Mouse (Mus musculus): ENCODE measurements at regions not wholly inside any gene's neighbourhood (a gene's known extent, or its start where the extent isn't known, plus 50 kb on each side); places are given as distances from the start of the nearest gene placed in this dataset.

DNA sequence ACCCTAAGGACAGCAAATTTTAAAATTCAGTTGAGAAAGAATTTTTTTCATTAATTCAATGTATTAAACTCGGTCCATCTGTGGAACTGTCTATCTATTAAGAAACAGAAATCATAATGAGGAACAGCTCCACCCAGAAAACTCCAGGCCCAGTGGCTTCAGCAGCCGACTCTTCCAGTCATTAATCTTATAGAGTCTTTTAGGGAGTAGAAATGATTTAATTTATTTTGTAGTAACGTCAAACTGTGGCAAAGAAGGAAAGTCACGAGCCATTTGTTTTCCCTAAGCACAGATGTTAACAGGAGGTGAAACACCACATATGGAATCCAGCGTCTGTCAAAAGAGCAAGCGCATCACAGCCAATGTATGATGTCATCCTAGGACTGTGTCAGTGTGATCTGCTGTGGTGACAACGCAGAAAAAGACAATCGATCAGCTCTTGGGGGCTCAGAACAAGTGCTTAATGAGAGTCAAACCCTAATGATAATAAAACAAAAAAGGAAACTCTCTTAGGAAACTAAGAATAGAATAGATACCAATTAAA, 119.9 kb upstream of the Irf2bp2 start:
- TF ChIP-seq GATA1 (IDR thresholded peaks at IDR 0.05; ENCODE audit: low read length): no peak

DNA sequence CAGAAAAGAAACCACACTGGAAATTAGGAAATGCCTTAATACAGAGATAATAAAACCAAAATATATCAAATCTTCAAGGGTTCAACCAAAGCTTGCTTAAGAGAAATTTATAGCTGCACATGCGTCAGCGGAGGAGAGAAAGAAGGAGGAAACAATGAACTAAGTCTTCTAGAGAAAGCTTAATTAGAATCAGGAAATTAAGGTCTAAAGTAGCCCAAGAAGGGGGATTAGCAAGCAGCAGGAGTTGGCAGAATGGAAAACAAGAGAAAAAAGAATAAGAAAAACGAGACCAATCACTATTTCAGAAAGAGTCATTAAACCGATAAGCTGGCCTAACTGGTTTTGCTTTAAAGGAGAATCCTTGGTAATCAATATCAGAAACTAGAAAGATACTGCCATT, 119.4 kb upstream of the Irf2bp2 start:
- TF ChIP-seq GATA1 (IDR thresholded peaks at IDR 0.05; ENCODE audit: low read length): no peak

DNA sequence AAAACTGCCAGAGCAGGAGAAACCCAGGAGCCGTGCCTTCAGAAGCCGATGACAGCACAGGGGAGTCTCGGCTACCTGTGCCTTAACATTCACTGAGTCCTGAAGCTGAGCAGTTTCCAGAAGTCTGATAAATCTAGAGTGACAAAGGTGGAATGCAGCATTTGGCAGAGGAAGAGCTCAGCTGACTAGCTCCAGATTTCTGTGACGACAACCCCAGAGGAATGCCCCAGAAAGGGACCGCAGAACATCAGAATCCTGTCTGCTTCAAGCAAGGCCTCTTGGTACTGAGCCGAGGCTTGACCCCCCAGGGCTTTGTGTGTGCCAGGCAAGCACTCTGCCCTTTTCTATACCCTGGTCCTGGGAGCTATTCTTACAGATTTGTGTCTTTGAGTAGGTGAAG, 119.0 kb upstream of the Irf2bp2 start:
- no peak for TF ChIP-seq GATA1 (IDR thresholded peaks at IDR 0.05; ENCODE audit: low read length)

DNA sequence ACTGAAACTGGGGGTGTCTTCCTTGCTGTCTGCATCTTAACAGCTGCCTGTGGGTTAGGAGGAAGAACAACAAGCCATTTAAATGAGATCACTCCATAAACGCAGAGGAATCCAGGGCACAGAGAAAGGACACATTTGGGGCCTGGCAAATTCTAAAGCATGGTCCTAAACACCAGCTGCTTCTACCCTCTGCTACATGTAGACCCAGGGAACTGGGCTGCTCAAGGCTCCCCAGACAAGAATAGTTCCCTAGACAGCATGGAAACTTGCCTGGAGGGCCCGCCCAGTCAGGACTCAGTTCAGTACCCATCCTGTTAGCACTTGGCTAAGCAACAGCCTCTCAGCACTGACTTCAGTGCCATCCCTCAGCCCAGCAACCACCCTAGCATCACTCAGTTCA, 115.2 kb upstream of the Irf2bp2 start:
- TF ChIP-seq GATA1 (IDR thresholded peaks at IDR 0.05; ENCODE audit: low read length): no peak

DNA sequence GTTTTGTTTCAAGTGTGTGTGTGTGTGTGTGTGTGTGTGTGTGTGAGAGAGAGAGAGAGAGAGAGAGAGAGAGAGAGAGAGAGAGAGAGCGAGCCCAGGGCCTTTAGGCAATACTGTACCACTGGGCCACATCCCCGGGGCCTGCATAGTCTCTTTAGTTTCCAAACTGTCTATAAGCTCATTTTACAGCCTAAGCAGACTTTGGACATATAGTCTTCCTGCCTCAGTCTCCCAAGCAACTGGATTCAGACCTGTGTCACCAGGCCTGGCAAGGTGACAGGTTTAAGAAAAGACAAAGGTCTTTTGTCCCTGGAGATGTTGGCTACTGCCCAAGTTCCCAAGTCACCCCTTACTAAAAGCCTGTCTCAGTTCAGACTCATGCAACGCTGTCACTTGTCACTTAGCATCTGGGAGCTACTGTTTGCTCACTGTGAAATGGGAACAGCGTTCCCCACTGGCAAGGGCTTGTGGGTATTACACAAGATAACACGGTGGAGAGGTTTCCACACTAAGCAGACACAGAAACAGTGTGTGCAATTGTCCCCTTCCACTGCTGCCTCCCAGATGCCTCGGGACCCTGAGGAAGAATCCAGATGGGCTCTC, 113.6 kb upstream of the Irf2bp2 start:
- no peak for TF ChIP-seq GATA1 (IDR thresholded peaks at IDR 0.05; ENCODE audit: low read length)

DNA sequence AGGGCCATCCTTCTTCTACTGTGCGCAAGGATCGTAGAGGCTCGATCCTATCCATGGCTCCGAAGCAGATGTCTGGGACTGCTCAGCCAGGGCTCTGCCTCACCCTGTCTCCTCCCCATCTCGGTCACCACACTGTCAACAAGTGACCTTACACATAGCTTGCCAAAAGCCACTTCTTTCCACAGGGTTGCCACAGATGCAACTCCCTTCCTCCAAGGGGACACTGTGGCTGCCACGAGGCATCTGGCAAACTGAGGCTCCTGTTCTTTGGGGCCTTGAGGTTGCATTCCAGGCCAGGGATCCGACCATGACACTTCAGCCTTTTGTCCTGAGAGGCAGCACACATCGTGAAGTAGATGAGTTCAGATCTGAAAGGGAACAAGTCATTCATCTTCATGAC, 112.5 kb upstream of the Irf2bp2 start:
- TF ChIP-seq GATA1 (IDR thresholded peaks at IDR 0.05; ENCODE audit: low read length): no peak

DNA sequence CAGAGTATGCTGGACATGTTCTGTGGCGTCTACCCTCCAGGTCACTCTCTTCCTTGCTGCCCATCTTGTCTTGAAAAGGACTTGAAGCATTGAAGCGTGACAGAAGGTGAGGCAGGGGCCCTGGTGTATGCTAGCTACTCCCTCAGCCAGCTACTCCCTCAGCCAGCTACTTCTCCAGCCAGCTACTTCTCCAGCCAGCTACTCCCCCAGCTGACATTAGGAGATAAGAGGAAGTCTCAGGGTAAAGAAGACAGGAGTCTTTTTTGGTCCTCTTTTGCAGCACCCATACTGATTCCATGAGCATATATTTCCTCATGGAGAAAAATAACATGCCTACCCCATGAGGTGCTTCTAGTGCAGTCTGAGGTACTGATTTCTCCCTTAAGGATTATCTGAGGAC, 111.6 kb upstream of the Irf2bp2 start:
- no peak for TF ChIP-seq GATA1 (IDR thresholded peaks at IDR 0.05; ENCODE audit: low read length)

DNA sequence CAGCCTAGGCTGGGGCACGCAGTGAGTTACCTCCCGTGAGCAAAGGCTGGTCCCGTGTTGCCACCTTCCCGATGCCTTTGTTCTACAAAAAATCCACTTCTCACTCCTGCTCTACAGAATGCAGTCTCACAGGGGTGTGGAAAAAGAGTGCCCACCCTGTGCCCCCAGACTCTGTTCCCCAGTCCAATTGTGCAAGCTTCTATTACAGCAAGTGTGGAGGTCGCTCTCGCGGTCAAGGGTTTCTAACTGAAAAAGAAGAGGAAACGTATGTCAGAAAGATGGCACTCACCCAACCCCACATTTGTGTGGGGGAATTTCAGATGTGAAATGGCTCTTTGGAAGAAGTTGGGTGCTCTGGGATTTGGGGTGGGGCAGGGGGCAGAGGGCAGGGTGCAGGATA, 110.9 kb upstream of the Irf2bp2 start:
- TF ChIP-seq GATA1 (IDR thresholded peaks at IDR 0.05; ENCODE audit: low read length): no peak

DNA sequence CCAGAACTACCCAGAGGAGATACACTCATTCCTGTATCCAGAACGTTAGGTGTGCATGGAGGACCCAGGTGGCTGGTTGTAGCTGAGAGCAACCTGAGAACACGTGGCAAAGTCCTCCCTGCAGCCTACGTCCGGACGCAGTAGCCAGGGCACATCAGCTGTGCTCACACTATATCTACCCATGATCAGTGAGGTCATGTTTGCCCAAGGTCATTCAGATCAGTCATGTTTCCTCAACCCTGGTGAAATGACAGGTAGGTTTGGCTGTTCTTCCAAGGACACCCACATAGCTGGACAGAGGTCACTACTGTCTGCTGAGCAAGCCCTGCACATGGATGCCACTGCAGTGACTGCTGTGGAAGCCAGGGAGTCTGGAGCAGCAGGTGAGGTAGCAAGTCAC, 109.8 kb upstream of the Irf2bp2 start:
- TF ChIP-seq GATA1 (IDR thresholded peaks at IDR 0.05; ENCODE audit: low read length): no peak

DNA sequence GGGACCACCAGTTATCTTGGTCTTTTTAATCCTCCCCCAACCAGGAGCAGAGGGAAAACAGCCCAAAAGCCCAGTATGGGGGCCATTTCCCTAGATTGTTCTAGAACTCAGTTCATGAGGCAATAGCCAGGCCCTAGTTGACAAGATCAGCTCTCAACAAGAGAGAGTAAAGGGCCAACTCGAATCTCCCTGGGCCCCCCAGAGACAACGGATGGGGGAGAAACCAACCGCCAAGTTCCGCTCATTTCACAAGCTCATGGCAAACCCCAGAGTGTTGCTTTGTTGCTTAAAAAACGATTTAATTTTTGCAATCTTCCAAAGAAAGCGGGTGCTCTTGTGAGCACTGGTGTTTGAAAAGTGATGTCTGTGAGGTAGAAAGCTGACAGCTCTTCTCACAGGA, 108.5 kb upstream of the Irf2bp2 start:
- TF ChIP-seq GATA1 (IDR thresholded peaks at IDR 0.05; ENCODE audit: low read length): no peak

DNA sequence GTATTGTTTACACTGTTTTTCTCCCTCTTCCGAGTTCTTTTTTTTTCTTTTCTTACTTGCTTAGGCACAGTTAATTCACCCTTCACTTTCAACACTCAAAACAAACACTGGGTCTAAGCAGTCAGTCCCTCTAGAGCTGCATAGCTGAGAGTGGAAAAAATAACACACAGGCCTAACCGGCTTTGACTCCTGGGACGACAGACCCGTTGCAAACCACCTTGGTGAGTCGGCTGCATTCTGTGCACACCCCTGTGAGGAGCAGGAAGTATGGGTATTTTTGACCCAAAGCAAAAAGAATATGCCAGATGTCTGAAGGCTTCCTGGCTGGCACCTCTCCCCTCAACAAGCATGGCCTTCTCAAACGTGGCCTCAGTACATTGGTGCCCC, 105.6 kb upstream of the Irf2bp2 start:
- TF ChIP-seq GATA1 (IDR thresholded peaks at IDR 0.05; ENCODE audit: low read length): no peak

DNA sequence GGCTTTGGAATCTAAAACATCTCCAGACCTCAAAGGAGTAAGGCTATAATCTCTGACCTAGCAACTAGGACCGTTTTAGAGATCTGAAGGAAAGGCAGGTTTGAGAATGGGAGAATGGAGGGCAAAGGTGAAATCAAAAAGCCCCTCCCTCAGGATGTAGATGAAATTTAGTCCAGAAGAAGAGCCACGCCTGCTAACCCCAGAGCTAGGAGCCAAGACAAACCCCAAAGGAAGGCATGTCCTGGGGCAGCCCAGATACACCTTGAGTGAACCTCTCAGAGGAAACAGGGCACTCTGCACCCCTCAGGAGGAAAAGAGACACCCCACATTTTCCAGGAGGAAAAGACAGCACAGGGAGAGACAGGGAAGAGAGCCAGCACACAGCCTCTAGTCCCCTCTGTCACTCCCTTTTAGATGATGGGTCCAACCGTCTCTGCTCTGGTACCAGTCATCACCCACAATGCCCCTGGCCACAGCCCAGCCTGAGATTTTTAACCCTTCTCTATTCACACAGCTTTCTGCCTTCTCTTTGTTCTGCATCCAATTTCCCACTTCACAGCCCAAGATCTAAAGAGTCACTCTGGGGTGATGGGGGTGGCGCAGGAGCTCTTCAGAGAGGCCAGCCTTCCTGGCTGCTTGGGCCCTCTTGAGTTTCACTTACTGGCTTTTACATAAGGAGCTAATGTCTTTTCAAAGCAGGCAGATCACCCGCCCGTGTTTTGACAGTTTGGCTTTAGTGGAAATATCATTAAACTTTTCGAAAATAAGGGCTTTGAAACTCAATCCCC, 105.0 kb upstream of the Irf2bp2 start:
- TF ChIP-seq GATA1 (IDR thresholded peaks at IDR 0.05; ENCODE audit: low read length): no peak

DNA sequence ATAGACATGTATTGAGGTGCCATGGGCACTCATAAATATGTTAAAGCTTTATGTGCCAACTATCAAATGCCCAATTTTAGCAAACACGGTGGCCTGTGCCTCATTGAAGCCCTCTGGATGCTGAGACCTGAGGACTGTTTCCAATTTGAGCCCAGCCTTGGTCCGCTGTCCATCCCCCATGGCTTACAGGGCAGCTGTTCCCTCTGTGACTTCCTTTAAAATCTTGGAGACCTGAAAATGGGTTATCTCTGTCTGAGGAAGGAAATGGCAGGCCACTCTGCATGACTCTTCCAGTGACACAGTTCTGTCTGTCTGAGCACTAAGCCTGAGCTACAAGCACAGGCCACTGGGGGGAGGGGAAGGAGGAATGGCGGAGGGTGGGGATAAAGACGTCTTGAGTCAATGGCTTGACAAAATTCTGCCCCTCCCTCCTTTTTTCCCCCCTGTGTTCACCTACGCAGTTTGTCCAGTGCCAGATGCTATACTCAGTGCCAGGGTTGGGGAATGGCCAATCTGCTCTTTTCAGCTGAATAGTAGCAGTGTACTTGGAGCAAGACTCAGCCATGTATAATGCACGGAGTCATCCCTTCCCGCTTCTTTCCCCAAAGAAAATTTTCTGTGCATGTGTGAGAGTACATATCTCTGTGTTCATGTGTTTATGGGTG, 102.7 kb upstream of the Irf2bp2 start:
- TF ChIP-seq GATA1 (IDR thresholded peaks at IDR 0.05; ENCODE audit: low read length): no peak

DNA sequence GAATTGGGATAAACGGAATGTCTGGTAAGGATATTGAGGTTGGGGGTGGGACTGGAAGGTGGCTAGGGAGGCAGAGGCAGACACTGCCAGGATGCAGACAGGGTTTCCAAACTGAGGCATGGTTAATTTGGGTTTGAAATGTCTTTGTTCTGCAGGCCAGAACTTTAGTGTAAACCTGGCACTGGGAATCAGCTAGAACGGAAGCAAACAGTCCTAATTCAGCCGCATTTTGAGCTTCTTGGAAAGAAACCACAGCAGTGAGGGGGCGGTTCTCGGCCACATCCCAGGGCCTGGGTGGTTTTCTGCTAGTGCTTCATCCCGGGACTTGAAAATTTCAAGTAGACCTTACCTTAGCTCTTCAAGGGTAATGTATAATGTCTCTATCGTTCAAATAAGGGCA, 100.6 kb upstream of the Irf2bp2 start:
- no peak for TF ChIP-seq GATA1 (IDR thresholded peaks at IDR 0.05; ENCODE audit: low read length)

DNA sequence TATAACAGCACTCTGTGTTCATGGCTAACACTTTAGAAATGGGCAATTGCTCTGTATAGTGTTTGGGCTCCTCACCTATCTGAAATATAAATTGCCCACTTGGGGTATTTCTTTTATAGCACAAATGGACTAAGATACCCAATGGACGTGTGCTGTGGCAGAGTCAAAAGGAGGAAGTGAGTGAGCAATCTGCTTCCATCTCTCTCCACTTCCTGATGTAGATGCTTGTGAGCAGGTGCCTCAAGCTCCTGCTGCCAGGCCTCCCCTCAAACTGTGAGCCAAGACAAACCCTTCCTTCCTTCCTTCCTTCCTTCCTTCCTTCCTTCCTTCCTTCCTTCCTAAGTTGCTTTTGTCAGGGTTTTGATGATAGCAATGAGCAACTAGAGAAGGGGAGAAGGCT, 99.9 kb upstream of the Irf2bp2 start:
- TF ChIP-seq GATA1 (IDR thresholded peaks at IDR 0.05; ENCODE audit: low read length): no peak

DNA sequence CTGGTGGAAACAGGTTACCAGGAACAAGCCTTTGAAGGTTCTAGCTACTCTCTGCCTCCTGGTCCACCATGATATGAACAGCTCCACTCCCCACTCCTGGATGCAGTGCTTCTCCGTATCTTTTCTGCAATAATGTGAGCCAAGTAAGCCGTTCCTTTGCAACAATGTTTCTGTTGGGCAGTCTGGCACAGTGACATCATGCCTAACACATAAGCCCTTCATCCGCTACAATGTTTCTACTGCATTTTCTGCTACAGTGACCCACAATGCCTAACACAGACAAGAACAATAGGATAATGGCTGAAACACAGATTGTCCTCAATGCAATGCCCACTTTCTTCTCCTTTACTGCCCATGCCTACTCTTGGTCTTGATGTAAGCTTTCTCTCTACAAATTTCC, 98.9 kb upstream of the Irf2bp2 start:
- no peak for TF ChIP-seq GATA1 (IDR thresholded peaks at IDR 0.05; ENCODE audit: low read length)

DNA sequence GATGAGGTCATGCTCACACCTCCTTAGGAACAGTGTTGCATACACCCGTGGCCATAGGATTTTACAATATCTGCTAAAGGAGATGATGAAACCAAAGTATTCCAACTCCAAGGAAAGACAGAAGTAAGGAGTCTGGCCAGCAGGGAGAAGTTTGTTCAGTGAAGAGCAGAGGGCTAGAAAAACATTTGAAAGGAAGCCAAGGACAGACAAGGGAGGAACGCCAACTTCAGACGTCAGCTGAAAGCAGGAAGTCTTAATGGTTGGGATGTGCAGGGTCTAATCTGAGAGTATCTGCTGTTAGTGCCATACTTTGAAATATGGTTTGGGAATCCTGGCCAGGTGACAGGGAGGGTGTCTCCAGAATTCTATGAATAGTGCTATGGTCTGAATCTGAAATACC, 98.5 kb upstream of the Irf2bp2 start:
- TF ChIP-seq GATA1 (IDR thresholded peaks at IDR 0.05; ENCODE audit: low read length): no peak

Data from G1E-ER4 (cell line).